Mouse (Mus musculus) frontal cortex, adult (tissue): ENCODE data around the gene Mbd4.

Experiments
- ATAC-seq: cut with Nextera tagmentation; 2 replicates; pipeline ENCODE4 v1.9.2; 2017; ENCODE audit warnings: mild to moderate bottlenecking, moderate library complexity, mixed read lengths; ENCODE audit not compliant: low TSS enrichment

Mbd4 gene

GRCm38 (mm10) chr6:115811606-115812005 lies 41.6 kb downstream of the Mbd4 start:
- no peak for ATAC-seq

- peak; percentile 91 for ATAC-seq
Measured at GRCm38 (mm10) chr6:115808488-115809231, 44.5 kb downstream of the Mbd4 start, which contains the start of gene Rpl32. Gene Rpl32 (minus strand): TSS chr6:115808747.

DNA sequence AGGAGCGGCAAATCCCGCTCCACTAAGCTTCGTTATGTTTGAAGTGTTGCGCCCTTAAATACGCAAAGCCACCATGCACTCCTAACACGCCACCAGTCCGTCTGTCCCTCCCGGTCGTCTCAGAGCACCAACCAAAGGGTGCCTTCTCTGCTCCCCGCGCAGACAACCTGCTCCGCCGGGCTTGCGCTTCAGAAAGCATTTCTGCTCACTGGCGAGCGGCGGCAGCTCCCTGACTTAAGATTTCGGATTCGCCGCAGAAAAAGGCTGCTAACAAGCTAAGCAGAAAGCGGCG lies 45.0 kb downstream of the Mbd4 start:
- ATAC-seq = peak; percentile 22; the same call in 1 of the 2 replicates

DNA sequence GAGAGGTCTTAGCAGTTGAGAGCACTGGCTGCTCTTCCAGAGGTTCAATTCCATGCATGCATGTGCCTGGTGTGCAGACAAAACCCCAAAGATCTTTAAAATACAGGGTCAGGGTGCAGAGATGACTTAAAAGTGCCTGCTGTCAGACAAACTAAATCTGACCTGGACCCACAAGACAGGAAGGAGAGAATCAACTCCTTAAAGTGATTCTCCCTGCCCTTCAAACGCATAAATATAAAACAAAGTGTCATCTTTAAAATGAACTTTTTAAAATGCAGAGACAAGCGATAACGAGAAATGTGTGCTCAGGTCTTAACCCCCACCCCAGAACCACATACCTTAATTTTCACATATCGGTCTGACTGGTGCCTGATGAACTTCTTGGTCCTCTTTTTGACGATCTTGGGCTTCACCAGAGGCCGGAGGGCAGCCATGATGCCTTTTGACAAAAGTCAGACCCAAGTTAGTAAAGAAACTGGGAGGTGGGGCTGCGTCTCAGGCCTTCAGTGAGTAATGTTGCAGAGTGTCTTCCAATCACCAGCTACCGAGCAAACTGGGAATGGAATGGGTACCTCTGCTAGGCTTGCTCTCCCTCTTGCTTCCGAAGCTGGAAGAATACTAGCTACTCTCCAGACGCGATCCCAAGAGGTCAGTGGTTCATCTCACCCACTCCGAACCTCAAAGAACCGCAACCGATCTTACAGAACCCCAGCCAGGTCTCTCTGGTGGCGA lies 45.5 kb downstream of the Mbd4 start:
- ATAC-seq = no peak

GRCm38 (mm10) chr6:115804432-115805192 lies 48.6 kb downstream of the Mbd4 start:
- no peak for ATAC-seq

GRCm38 (mm10) chr6:115803541-115804382 lies 49.4 kb downstream of the Mbd4 start:
- ATAC-seq = peak; percentile 88

GRCm38 (mm10) chr6:115801811-115802210 lies 51.4 kb downstream of the Mbd4 start:
- no peak for ATAC-seq

- ATAC-seq = peak; percentile 65
Measured at GRCm38 (mm10) chr6:115792691-115793215, 60.4 kb downstream of the Mbd4 start.

GRCm38 (mm10) chr6:115791842-115792686 lies 61.1 kb downstream of the Mbd4 start:
- peak; percentile 27; the same call in 1 of the 2 replicates for ATAC-seq

DNA sequence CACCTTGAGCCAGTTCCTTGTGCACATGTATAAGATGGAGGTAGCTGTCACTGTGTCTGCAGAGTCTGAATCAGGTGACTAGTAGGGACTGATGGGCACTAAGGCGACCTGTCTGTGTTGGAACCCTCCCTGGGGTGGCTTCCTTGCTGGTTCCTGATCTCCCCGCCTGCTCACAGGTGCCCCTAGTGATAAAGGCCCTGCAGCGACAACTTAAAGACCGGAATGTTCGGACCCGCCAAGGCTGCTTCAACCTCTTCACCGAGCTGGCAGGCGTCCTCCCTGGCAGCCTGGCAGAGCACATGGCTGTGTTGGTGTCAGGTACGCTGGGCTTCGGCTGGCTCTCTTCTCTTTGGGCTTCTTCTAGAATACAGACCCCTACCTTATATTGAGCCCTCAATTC lies 62.2 kb downstream of the Mbd4 start:
- no peak for ATAC-seq
